Mouse (Mus musculus) lung, embryonic 16.5 days (tissue): ENCODE measurements around the gene N4bp2l2. TPM values are rescaled to one million over a fixed set of nuclear protein-coding genes. Genes with fewer than 3 reads are reported as not detected.

Experiments used
- ATAC-seq: fragments of 200-750 bp; cut with Nextera tagmentation; 2 replicates; pipeline ENCODE4 v1.8.0; 2017; ENCODE audit warnings: low read depth, mild to moderate bottlenecking, moderate library complexity
- H3K27ac ChIP-seq: fragments of 300-500 bp; sonication (generic); 2 replicates; pipeline ENCODE4 v1.5.1; 2014; ENCODE audit warnings: mild to moderate bottlenecking, control low read depth, low read length
- H3K27me3 ChIP-seq: fragments of 300-500 bp; sonication (generic); 2 replicates; pipeline ENCODE4 v1.6.1; 2014; ENCODE audit warnings: low read depth, low read length, mixed read lengths; ENCODE audit not compliant: control insufficient read depth, insufficient read depth
- H3K36me3 ChIP-seq: fragments of 300-500 bp; sonication (generic); 2 replicates; pipeline ENCODE4 v1.6.1; 2014; ENCODE audit warnings: low read length; ENCODE audit not compliant: control insufficient read depth, insufficient read depth
- H3K4me1 ChIP-seq: fragments of 300-500 bp; sonication (generic); replicated peaks from 2 replicates; pipeline ENCODE4 v1.6.1; 2014; ENCODE audit warnings: low read length, mixed read lengths; ENCODE audit not compliant: control insufficient read depth, insufficient read depth
- H3K4me2 ChIP-seq: fragments of 300-500 bp; sonication (generic); 2 replicates; pipeline ENCODE4 v1.6.1; 2014; ENCODE audit warnings: low read depth, low read length, control low read depth
- H3K4me3 ChIP-seq: fragments of 300-500 bp; sonication (generic); 2 replicates; pipeline ENCODE4 v1.5.1; 2014; ENCODE audit warnings: mild to moderate bottlenecking, low read length, control low read depth
- H3K9ac ChIP-seq: fragments of 300-500 bp; sonication (generic); 2 replicates; pipeline ENCODE4 v1.6.1; 2014; ENCODE audit warnings: low read length, control low read depth
- H3K9me3 ChIP-seq: fragments of 300-500 bp; sonication (generic); 2 replicates; pipeline ENCODE4 v1.6.1; 2016; ENCODE audit warnings: low read length; ENCODE audit not compliant: control insufficient read depth
- WGBS: fragments of 180-500 bp; shearing (Covaris S2); extraction: QIAGEN DNeasy Blood & Tissue Kit; methylation state at CpG from one replicate; pipeline ENCODE4 v1.1.7; 2014; 5-methylcytosine and 5-hydroxymethylcytosine counted together
- polyA plus RNA-seq: library from polyadenylated mRNA; unstranded; fragments of >200 nt; fragmentation: Nextera tagmentation; extraction: Ambion mirVana; gene quantifications from 2 replicates; pipeline ENCODE4 v1.2.1, GENCODE M21; 2015

The N4bp2l2 gene
- polyA plus RNA-seq, 1 experiment from 2014 or later, result 42.0 TPM

DNA sequence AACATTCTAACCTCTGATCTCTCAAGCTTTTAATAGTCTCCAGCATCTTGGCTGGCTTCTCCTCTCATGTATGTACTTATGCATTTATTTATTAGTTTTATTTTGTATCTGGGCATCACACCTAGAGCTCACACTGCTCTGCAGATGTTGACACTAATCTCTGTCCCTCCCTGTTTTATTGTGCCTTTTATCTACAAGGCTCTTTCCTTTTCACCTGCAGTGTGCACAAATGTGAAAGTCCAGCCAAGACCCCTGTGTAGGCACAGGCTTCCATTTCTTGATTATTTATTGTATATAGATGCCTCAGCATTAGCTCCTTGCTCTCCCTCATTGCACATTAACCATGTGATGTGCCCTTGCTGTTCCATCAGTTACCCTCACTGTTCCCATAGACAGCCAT lies 104.6 kb downstream of the N4bp2l2 start:
- Histone ChIP-seq H3K27me3 (no peaks in the 10 kb centered on the region), H3K4me2 (no peak overlapping the region), H3K4me3 (no peak overlapping the region), H3K36me3 (peaks cover 22% of the 10 kb centered on the region), H3K4me1 (no peaks in the 10 kb centered on the region), H3K27ac (no peak overlapping the region), H3K9me3 (no peaks in the 10 kb centered on the region), H3K9ac (no peak overlapping the region)
- no peak for ATAC-seq

DNA sequence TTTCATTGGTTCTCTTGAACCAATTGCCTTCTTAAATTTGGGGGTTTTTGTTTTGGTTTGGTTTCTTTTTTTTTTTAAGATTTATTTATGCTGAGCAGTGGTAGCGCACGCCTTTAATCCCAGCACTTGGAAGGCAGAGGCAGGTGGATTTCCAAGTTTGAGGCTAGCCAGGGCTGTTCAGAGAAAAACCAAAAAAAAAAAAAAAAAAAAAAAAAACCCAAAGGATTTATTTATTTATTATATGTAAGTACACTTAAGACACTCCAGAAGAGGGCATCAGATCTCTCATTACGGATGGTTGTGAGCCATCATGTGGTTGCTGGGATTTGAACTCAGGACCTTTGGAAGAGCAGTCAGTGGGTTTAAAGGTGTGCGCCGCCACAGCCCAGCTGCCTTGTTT lies 105.1 kb downstream of the N4bp2l2 start:
- Histone ChIP-seq H3K36me3 (peaks cover 22% of the 10 kb centered on the region), H3K27ac (no peak overlapping the region), H3K9me3 (no peaks in the 10 kb centered on the region), H3K4me1 (no peaks in the 10 kb centered on the region), H3K4me2 (no peak overlapping the region), H3K4me3 (no peak overlapping the region), H3K9ac (no peak overlapping the region), H3K27me3 (no peaks in the 10 kb centered on the region)
- no peak for ATAC-seq
- 91% methylated on average over 5 of the region's 5 CpGs for WGBS

GRCm38 (mm10) chr5:150559519-150560103 lies 106.4 kb downstream of the N4bp2l2 start:
- no peak overlapping the region for H3K4me2 ChIP-seq
- 94% methylated on average over 6 of the region's 6 CpGs for WGBS
- no peak for ATAC-seq
- no peak overlapping the region for H3K9ac ChIP-seq
- no peak overlapping the region for H3K4me3 ChIP-seq
- peaks cover 24% of the 10 kb centered on the region for H3K36me3 ChIP-seq
- no peaks in the 10 kb centered on the region for H3K9me3 ChIP-seq
- H3K27ac ChIP-seq, result no peak overlapping the region
- H3K27me3 ChIP-seq, result no peaks in the 10 kb centered on the region
- no peaks in the 10 kb centered on the region for H3K4me1 ChIP-seq

Other genes starting within 250 kb of the N4bp2l2 start
- gene Zar1l, start 148.0 kb downstream of the N4bp2l2 start, polyA plus RNA-seq, result not detected in 2 replicates
- gene Brca2, start 143.6 kb downstream of the N4bp2l2 start, polyA plus RNA-seq, result 23.4 and 27.4 TPM in 2 replicates
- gene N4bp2l1, start 69.0 kb downstream of the N4bp2l2 start, polyA plus RNA-seq, result 5.7 and 7.2 TPM in 2 replicates
- gene Pds5b, start 7.6 kb upstream of the N4bp2l2 start, polyA plus RNA-seq, result 32.0 and 32.1 TPM in 2 replicates